Mouse (Mus musculus) forebrain, embryonic 12.5 days (tissue): ENCODE data around the gene Ipo11. TPM values are rescaled to one million over a fixed set of nuclear protein-coding genes. Genes with fewer than 3 reads are reported as not detected.

Experiments
- polyA plus RNA-seq: library from polyadenylated mRNA; unstranded; fragments of >200 nt; fragmentation: Nextera tagmentation; extraction: Ambion mirVana; gene quantifications from 2 replicates; pipeline ENCODE4 v1.2.1, GENCODE M21; 2016

The Ipo11 gene
- polyA plus RNA-seq, 1 experiment from 2014 or later: 74.1 TPM

Other genes with a start within 250 kb of the Ipo11 start
- gene Dimt1, start 10.2 kb upstream of the Ipo11 start, polyA plus RNA-seq: 43.6 and 45.3 TPM in 2 replicates
- gene Kif2a, start 85.2 kb upstream of the Ipo11 start, polyA plus RNA-seq: 22.7 and 31.9 TPM in 2 replicates